Mouse (Mus musculus) limb, embryonic 11.5 days (tissue): ENCODE results near the gene Sirt7. TPM values are rescaled to one million over a fixed set of nuclear protein-coding genes. Genes with fewer than 3 reads are reported as not detected.

Experiments used
- ATAC-seq: fragments of 200-750 bp; cut with Nextera tagmentation; 2 replicates; pipeline ENCODE4 v1.8.0; 2017; ENCODE audit warnings: low read depth; ENCODE audit not compliant: insufficient number of reproducible peaks, low FRiP score, low TSS enrichment
- DNase-seq: peaks from one replicate; pipeline ENCODE4 v3.0.0-alpha.2; 2015; ENCODE audit warnings: low spot score
- H3K27ac ChIP-seq: fragments of 300-500 bp; sonication (generic); replicated peaks from 2 replicates; pipeline ENCODE4 v1.5.1; 2014; ENCODE audit warnings: low read depth, mild to moderate bottlenecking, low read length
- H3K27me3 ChIP-seq: fragments of 300-500 bp; sonication (generic); 2 replicates; pipeline ENCODE4 v1.6.1; 2014; ENCODE audit warnings: mild to moderate bottlenecking, low read length, mixed read lengths; ENCODE audit not compliant: control insufficient read depth, insufficient read depth
- H3K36me3 ChIP-seq: fragments of 300-500 bp; sonication (generic); 2 replicates; pipeline ENCODE4 v1.6.1; 2014; ENCODE audit warnings: mild to moderate bottlenecking, low read length, moderate library complexity, mixed read lengths; ENCODE audit not compliant: control insufficient read depth, insufficient read depth
- H3K4me1 ChIP-seq: fragments of 300-500 bp; sonication (generic); 2 replicates; pipeline ENCODE4 v1.6.1; 2014; ENCODE audit warnings: low read length, mixed read lengths; ENCODE audit not compliant: control insufficient read depth, insufficient read depth
- H3K4me2 ChIP-seq: fragments of 300-500 bp; sonication (generic); 2 replicates; pipeline ENCODE4 v1.6.1; 2014; ENCODE audit warnings: low read depth, mild to moderate bottlenecking, moderate library complexity; ENCODE audit not compliant: severe bottlenecking
- H3K4me3 ChIP-seq: fragments of 300-500 bp; sonication (generic); 2 replicates; pipeline ENCODE4 v1.5.1; 2014; ENCODE audit warnings: low read depth, low read length
- H3K9ac ChIP-seq: fragments of 300-500 bp; sonication (generic); 2 replicates; pipeline ENCODE4 v1.6.1; 2014; ENCODE audit warnings: mild to moderate bottlenecking, low read length
- H3K9me3 ChIP-seq: fragments of 300-500 bp; sonication (generic); 2 replicates; pipeline ENCODE4 v1.6.1; 2016; ENCODE audit warnings: low read length; ENCODE audit not compliant: control insufficient read depth
- WGBS: fragments of 180-500 bp; shearing (Covaris S2); extraction: QIAGEN DNeasy Blood & Tissue Kit; methylation state at CpG from one replicate; pipeline ENCODE4 v1.1.7; 2014; 5-methylcytosine and 5-hydroxymethylcytosine counted together
- polyA plus RNA-seq: library from polyadenylated mRNA; unstranded; fragments of >200 nt; fragmentation: Nextera tagmentation; extraction: Ambion mirVana; gene quantifications from 2 replicates; pipeline ENCODE4 v1.2.1, GENCODE M21; 2014

Gene Sirt7
- 24.6 TPM in 2 replicates for polyA plus RNA-seq

GRCm38 (mm10) chr11:120625152-120625775 lies at the start of gene Sirt7:
TSS of gene Sirt7 (minus strand) at chr11:120625240.
- 22% methylated on average over 5 of the region's 5 CpGs for WGBS
- DNase-seq (no peak), ATAC-seq (peak; percentile 40)
- peaks cover 15% of the 10 kb centered on the region for H3K4me1 ChIP-seq
- H3K27ac ChIP-seq, result peak within 1 kb of the TSS; percentile 74
- peak within 1 kb of the TSS; percentile 100 for H3K4me2 ChIP-seq
- H3K36me3 ChIP-seq, result peaks cover 10% of the 10 kb centered on the region
- H3K9ac ChIP-seq, result peak within 1 kb of the TSS; percentile 68
- peak within 1 kb of the TSS; percentile 91 for H3K4me3 ChIP-seq
- H3K27me3 ChIP-seq, result no peaks in the 10 kb centered on the region
- no peaks in the 10 kb centered on the region for H3K9me3 ChIP-seq

GRCm38 (mm10) chr11:120673594-120674122 lies 48.6 kb upstream of the Sirt7 start:
- peak; percentile 18; the same call in 1 of the 2 replicates for ATAC-seq

GRCm38 (mm10) chr11:120672687-120673593 lies 47.9 kb upstream of the Sirt7 start, which contains the start of gene Aspscr1:
TSS of gene Aspscr1 (plus strand) at chr11:120672973.
- Histone ChIP-seq H3K4me3 (peak within 1 kb of the TSS; percentile 68), H3K4me2 (peak within 1 kb of the TSS; percentile 81), H3K4me1 (peaks cover 6% of the 10 kb centered on the region; the same call in 1 of the 2 replicates), H3K9ac (peak within 1 kb of the TSS; percentile 82), H3K27me3 (no peaks in the 10 kb centered on the region), H3K27ac (peak within 1 kb of the TSS; percentile 80), H3K9me3 (no peaks in the 10 kb centered on the region), H3K36me3 (no peaks in the 10 kb centered on the region)
- 1% methylated on average over 76 of the region's 83 CpGs for WGBS
- ATAC-seq (peak; percentile 95), DNase-seq (peak; percentile 95)

More at GRCm38 (mm10) chr11:120673594-120674122, 48.6 kb upstream of the Sirt7 start:
- Histone ChIP-seq H3K4me1 (peaks cover 6% of the 10 kb centered on the region; the same call in 1 of the 2 replicates), H3K4me3 (peak overlapping the region; percentile 68), H3K9ac (peak overlapping the region; percentile 82), H3K27ac (peak overlapping the region; percentile 80; the same call in 1 of the 2 replicates), H3K27me3 (no peaks in the 10 kb centered on the region), H3K9me3 (no peaks in the 10 kb centered on the region), H3K36me3 (peaks cover 5% of the 10 kb centered on the region; the same call in 1 of the 2 replicates), H3K4me2 (peak overlapping the region; percentile 81)
- WGBS, result 43% methylated on average over 12 of the region's 12 CpGs
- no peak for DNase-seq

GRCm38 (mm10) chr11:120666617-120667016 lies 41.6 kb upstream of the Sirt7 start:
- DNase-seq, result peak; percentile 33
- WGBS, result 3% methylated on average over 3 of the region's 3 CpGs
- Histone ChIP-seq H3K27ac (no peak overlapping the region), H3K36me3 (no peaks in the 10 kb centered on the region), H3K4me2 (no peak overlapping the region), H3K4me1 (peaks cover 8% of the 10 kb centered on the region; the same call in 1 of the 2 replicates), H3K27me3 (peaks cover 7% of the 10 kb centered on the region), H3K9me3 (no peaks in the 10 kb centered on the region), H3K4me3 (no peak overlapping the region), H3K9ac (0 out of 2 replicates have a peak overlapping the region, but pooled peaks have one; percentile 43)
- ATAC-seq, result no peak

- peak; percentile 36 for DNase-seq
- no peak overlapping the region for H3K27ac ChIP-seq
- 0 out of 2 replicates have a peak, but pooled peaks have one; percentile 26 for ATAC-seq
These were observed 40.4 kb upstream of the Sirt7 start for GRCm38 (mm10) chr11:120665406-120665805.

GRCm38 (mm10) chr11:120663714-120664113 lies 38.7 kb upstream of the Sirt7 start:
- Histone ChIP-seq H3K4me2 (no peak overlapping the region), H3K4me3 (no peak overlapping the region), H3K36me3 (no peaks in the 10 kb centered on the region), H3K27me3 (peaks cover 34% of the 10 kb centered on the region), H3K27ac (no peak overlapping the region), H3K9ac (no peak overlapping the region), H3K4me1 (peaks cover 29% of the 10 kb centered on the region), H3K9me3 (no peaks in the 10 kb centered on the region)
- ATAC-seq, result no peak
- no peak for DNase-seq
- WGBS, result 89% methylated on average over 5 of the region's 5 CpGs

More at GRCm38 (mm10) chr11:120665406-120665805, 40.4 kb upstream of the Sirt7 start:
- no peak overlapping the region for H3K4me3 ChIP-seq
- no peaks in the 10 kb centered on the region for H3K36me3 ChIP-seq
- H3K9ac ChIP-seq, result no peak overlapping the region
- peaks cover 17% of the 10 kb centered on the region for H3K4me1 ChIP-seq
- no peak overlapping the region for H3K4me2 ChIP-seq
- no peaks in the 10 kb centered on the region for H3K9me3 ChIP-seq
- 81% methylated on average over 3 of the region's 3 CpGs for WGBS
- H3K27me3 ChIP-seq, result peaks cover 19% of the 10 kb centered on the region

GRCm38 (mm10) chr11:120662759-120663158 lies 37.7 kb upstream of the Sirt7 start:
- peaks cover 40% of the 10 kb centered on the region for H3K27me3 ChIP-seq
- no peak for DNase-seq
- no peak overlapping the region for H3K27ac ChIP-seq
- ATAC-seq, result no peak
- WGBS, result 78% methylated on average over 6 of the region's 6 CpGs
- no peak overlapping the region for H3K4me2 ChIP-seq
- no peak overlapping the region for H3K9ac ChIP-seq
- no peak overlapping the region for H3K4me3 ChIP-seq
- peaks cover 29% of the 10 kb centered on the region for H3K4me1 ChIP-seq
- H3K36me3 ChIP-seq, result no peaks in the 10 kb centered on the region
- no peaks in the 10 kb centered on the region for H3K9me3 ChIP-seq

GRCm38 (mm10) chr11:120661076-120661460 lies 36.0 kb upstream of the Sirt7 start, which contains the start of gene Notum:
TSS of gene Notum (minus strand) at chr11:120661175.
- Histone ChIP-seq H3K36me3 (no peaks in the 10 kb centered on the region), H3K4me1 (peaks cover 21% of the 10 kb centered on the region), H3K4me2 (peak within 1 kb of the TSS; percentile 82), H3K9me3 (no peaks in the 10 kb centered on the region), H3K9ac (peak within 1 kb of the TSS; percentile 56), H3K27ac (no peak within 1 kb of the TSS), H3K4me3 (peak within 1 kb of the TSS; percentile 42), H3K27me3 (peaks cover 44% of the 10 kb centered on the region)
- under 1% methylated on average over 35 of the region's 35 CpGs for whole genome bisulfite sequencing
- ATAC-seq, result no peak
- DNase-seq, result peak; percentile 54
